Mouse (Mus musculus) forebrain, embryonic 14.5 days (tissue): Measurements from ENCODE around the gene Bbx. TPM values are rescaled to one million over a fixed set of nuclear protein-coding genes. Genes with fewer than 3 reads are reported as not detected.
A peak's percentile ranks its signal among the peaks of the same experiment; 100 is the strongest.

Experiments
- ATAC-seq: fragments of 200-750 bp; cut with Nextera tagmentation; 2 replicates; pipeline ENCODE4 v1.8.0; 2017; ENCODE audit warnings: mild to moderate bottlenecking, moderate library complexity
- DNase-seq: peaks from one replicate; pipeline ENCODE4 v3.0.0-alpha.2; 2015; ENCODE audit warnings: low spot score
- H3K27ac ChIP-seq: fragments of 300-500 bp; sonication (generic); 2 replicates; pipeline ENCODE4 v1.5.1; 2014; ENCODE audit warnings: low read depth, mild to moderate bottlenecking, control low read depth, low read length, moderate library complexity
- H3K27me3 ChIP-seq: fragments of 300-500 bp; sonication (generic); replicated peaks from 2 replicates; pipeline ENCODE4 v1.6.1; 2014; ENCODE audit warnings: low read length, control low read depth, mixed read lengths; ENCODE audit not compliant: control insufficient read depth, insufficient read depth
- H3K36me3 ChIP-seq: fragments of 300-500 bp; sonication (generic); 2 replicates; pipeline ENCODE4 v1.6.1; 2014; ENCODE audit warnings: low read length, control low read depth; ENCODE audit not compliant: control insufficient read depth, insufficient read depth
- H3K4me1 ChIP-seq: fragments of 300-500 bp; sonication (generic); 2 replicates; pipeline ENCODE4 v1.6.1; 2014; ENCODE audit warnings: antibody characterized with exemption, low read length, control low read depth; ENCODE audit not compliant: control insufficient read depth, insufficient read depth
- H3K4me2 ChIP-seq: fragments of 300-500 bp; sonication (generic); 2 replicates; pipeline ENCODE4 v1.6.1; 2014; ENCODE audit warnings: mild to moderate bottlenecking, control low read depth, low read length
- H3K4me3 ChIP-seq: fragments of 300-500 bp; sonication (generic); 2 replicates; pipeline ENCODE4 v1.5.1; 2014; ENCODE audit warnings: low read depth, low read length, control low read depth
- H3K9ac ChIP-seq: fragments of 300-500 bp; sonication (generic); 2 replicates; pipeline ENCODE4 v1.6.1; 2014; ENCODE audit warnings: mild to moderate bottlenecking, low read length, control low read depth, moderate library complexity
- H3K9me3 ChIP-seq: fragments of 300-500 bp; sonication (generic); replicated peaks from 2 replicates; pipeline ENCODE4 v1.6.1; 2016; ENCODE audit warnings: low read length, control low read depth, mixed read lengths; ENCODE audit not compliant: control insufficient read depth
- WGBS: fragments of 180-500 bp; shearing (Covaris S2); extraction: QIAGEN DNeasy Blood & Tissue Kit; methylation state at CpG from one replicate; pipeline ENCODE4 v1.1.7; 2014; 5-methylcytosine and 5-hydroxymethylcytosine counted together
- polyA plus RNA-seq: library from polyadenylated mRNA; unstranded; fragments of >200 nt; fragmentation: Nextera tagmentation; extraction: Ambion mirVana; gene quantifications from 2 replicates; pipeline ENCODE4 v1.2.1, GENCODE M21; 2014

The Bbx gene
- polyA plus RNA-seq, 1 experiment from 2014 or later, result 11.9 TPM

- H3K36me3 ChIP-seq, result peaks cover 8% of the 10 kb centered on the region
- ATAC-seq (no peak), DNase-seq (no peak)
- H3K27me3 ChIP-seq, result no peaks in the 10 kb centered on the region
- peaks cover 4% of the 10 kb centered on the region; the same call in 1 of the 2 replicates for H3K4me1 ChIP-seq
- no peak overlapping the region for H3K27ac ChIP-seq
- H3K4me3 ChIP-seq, result no peak overlapping the region
- no peak overlapping the region for H3K4me2 ChIP-seq
- no peak overlapping the region for H3K9ac ChIP-seq
- H3K9me3 ChIP-seq, result no peaks in the 10 kb centered on the region
- WGBS, result 67% methylated on average over 6 of the region's 6 CpGs
Observed at GRCm38 (mm10) chr16:50189108-50189507, 243.1 kb downstream of the Bbx start.

- Histone ChIP-seq H3K4me3 (no peak overlapping the region), H3K4me1 (peaks cover 4% of the 10 kb centered on the region; the same call in 1 of the 2 replicates), H3K27ac (no peak overlapping the region), H3K36me3 (no peaks in the 10 kb centered on the region), H3K4me2 (no peak overlapping the region), H3K9ac (no peak overlapping the region), H3K9me3 (no peaks in the 10 kb centered on the region), H3K27me3 (no peaks in the 10 kb centered on the region)
- ATAC-seq (no peak), DNase-seq (no peak)
- 91% methylated on average over 6 of the region's 6 CpGs for WGBS
Observed at GRCm38 (mm10) chr16:50186604-50187003, 245.6 kb downstream of the Bbx start.

GRCm38 (mm10) chr16:50185041-50185440 lies 247.1 kb downstream of the Bbx start:
- 6% methylated on average over 5 of the region's 5 CpGs for WGBS
- DNase-seq (peak; percentile 58), ATAC-seq (peak; percentile 78)
- no peak overlapping the region for H3K27ac ChIP-seq
- H3K4me2 ChIP-seq, result no peak overlapping the region
- H3K27me3 ChIP-seq, result no peaks in the 10 kb centered on the region
- H3K4me3 ChIP-seq, result no peak overlapping the region
- peaks cover 4% of the 10 kb centered on the region; the same call in 1 of the 2 replicates for H3K4me1 ChIP-seq
- H3K36me3 ChIP-seq, result no peaks in the 10 kb centered on the region
- no peaks in the 10 kb centered on the region for H3K9me3 ChIP-seq
- no peak overlapping the region for H3K9ac ChIP-seq

GRCm38 (mm10) chr16:50182988-50183387 lies 249.2 kb downstream of the Bbx start:
- Histone ChIP-seq H3K4me2 (no peak overlapping the region), H3K27ac (no peak overlapping the region), H3K36me3 (no peaks in the 10 kb centered on the region), H3K9ac (no peak overlapping the region), H3K4me3 (no peak overlapping the region), H3K4me1 (peaks cover 4% of the 10 kb centered on the region; the same call in 1 of the 2 replicates), H3K9me3 (no peaks in the 10 kb centered on the region), H3K27me3 (no peaks in the 10 kb centered on the region)
- DNase-seq (no peak), ATAC-seq (no peak)
- WGBS, result 82% methylated on average over 8 of the region's 8 CpGs

GRCm38 (mm10) chr16:50182561-50182960 lies 249.6 kb downstream of the Bbx start:
- DNase-seq (no peak), ATAC-seq (no peak)
- no peaks in the 10 kb centered on the region for H3K9me3 ChIP-seq
- H3K4me2 ChIP-seq, result no peak overlapping the region
- H3K4me3 ChIP-seq, result no peak overlapping the region
- H3K36me3 ChIP-seq, result no peaks in the 10 kb centered on the region
- H3K27me3 ChIP-seq, result no peaks in the 10 kb centered on the region
- WGBS, result 91% methylated on average over 10 of the region's 10 CpGs
- H3K9ac ChIP-seq, result no peak overlapping the region
- no peak overlapping the region for H3K27ac ChIP-seq
- peaks cover 4% of the 10 kb centered on the region; the same call in 1 of the 2 replicates for H3K4me1 ChIP-seq

GRCm38 (mm10) chr16:50172760-50173159 lies 259.4 kb downstream of the Bbx start:
- H3K9ac ChIP-seq, result no peak overlapping the region
- no peak overlapping the region for H3K4me3 ChIP-seq
- H3K27me3 ChIP-seq, result no peaks in the 10 kb centered on the region
- H3K4me1 ChIP-seq, result no peaks in the 10 kb centered on the region
- peak; percentile 54; the same call in 1 of the 2 replicates for ATAC-seq
- WGBS, result 33% methylated on average over 7 of the region's 7 CpGs
- no peaks in the 10 kb centered on the region for H3K9me3 ChIP-seq
- DNase-seq, result no peak
- H3K4me2 ChIP-seq, result no peak overlapping the region
- H3K27ac ChIP-seq, result no peak overlapping the region
- no peaks in the 10 kb centered on the region for H3K36me3 ChIP-seq

GRCm38 (mm10) chr16:50170812-50171211 lies 261.4 kb downstream of the Bbx start:
- DNase-seq, result no peak
- WGBS, result 92% methylated on average over 5 of the region's 5 CpGs
- ATAC-seq, result no peak

GRCm38 (mm10) chr16:50167983-50168299 lies 264.2 kb downstream of the Bbx start:
- DNase-seq (no peak), ATAC-seq (no peak)
- H3K4me1 ChIP-seq, result no peaks in the 10 kb centered on the region
- H3K27ac ChIP-seq, result no peak overlapping the region
- WGBS, result 87% methylated on average over 10 of the region's 10 CpGs
- H3K36me3 ChIP-seq, result no peaks in the 10 kb centered on the region
- no peak overlapping the region for H3K9ac ChIP-seq
- no peak overlapping the region for H3K4me3 ChIP-seq
- H3K27me3 ChIP-seq, result no peaks in the 10 kb centered on the region
- H3K9me3 ChIP-seq, result no peaks in the 10 kb centered on the region
- H3K4me2 ChIP-seq, result no peak overlapping the region

More at GRCm38 (mm10) chr16:50170812-50171211, 261.4 kb downstream of the Bbx start:
- Histone ChIP-seq H3K4me3 (no peak overlapping the region), H3K27me3 (no peaks in the 10 kb centered on the region), H3K36me3 (no peaks in the 10 kb centered on the region), H3K4me1 (no peaks in the 10 kb centered on the region), H3K4me2 (no peak overlapping the region), H3K9ac (no peak overlapping the region), H3K9me3 (no peaks in the 10 kb centered on the region), H3K27ac (no peak overlapping the region)

GRCm38 (mm10) chr16:50167231-50167982 lies 264.8 kb downstream of the Bbx start:
- Histone ChIP-seq H3K27ac (no peak overlapping the region), H3K9ac (no peak overlapping the region), H3K4me2 (no peak overlapping the region), H3K27me3 (no peaks in the 10 kb centered on the region), H3K4me3 (no peak overlapping the region), H3K36me3 (no peaks in the 10 kb centered on the region), H3K4me1 (no peaks in the 10 kb centered on the region), H3K9me3 (no peaks in the 10 kb centered on the region)
- no peak for DNase-seq
- WGBS, result 85% methylated on average over 16 of the region's 16 CpGs
- no peak for ATAC-seq
